Mouse (Mus musculus) thymus, postnatal 14 days (tissue): ENCODE data around the gene Gm20518.

Experiments
- DNase-seq: peaks from one replicate; pipeline ENCODE4 v3.0.0; 2021

Gene Gm20518

DNA sequence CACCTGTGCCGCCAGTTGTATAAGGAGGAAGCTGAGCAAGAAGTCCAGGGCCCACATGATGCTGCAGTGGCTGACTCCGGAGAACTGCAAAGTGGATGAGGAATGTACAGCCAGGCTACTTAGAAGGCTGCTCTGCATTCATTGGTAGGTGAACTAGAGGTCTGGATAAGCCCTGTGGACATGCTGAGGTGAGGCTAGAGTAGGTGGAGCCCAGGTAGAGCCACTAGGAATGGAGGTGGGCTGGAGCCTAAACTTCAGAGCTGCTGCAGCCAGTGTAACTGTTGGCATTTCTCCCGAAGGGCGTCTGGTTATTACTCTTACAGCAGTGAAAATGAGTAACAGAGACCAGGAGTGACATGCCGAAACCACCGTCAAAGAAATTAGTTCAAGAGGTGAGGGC is 53.4 kb downstream of the Gm20518 start, which contains the start of gene Car15:
Gene Car15, minus strand, starts transcription at position 314 of the 400 bp plus-strand sequence.
- DNase-seq: no peak

GRCm38 (mm10) chr16:17835481-17835880 is 56.0 kb downstream of the Gm20518 start:
- DNase-seq: no peak

GRCm38 (mm10) chr16:17834543-17834942 is 56.9 kb downstream of the Gm20518 start:
- DNase-seq: no peak

GRCm38 (mm10) chr16:17833681-17834399 is 57.6 kb downstream of the Gm20518 start:
- DNase-seq: no peak

- no peak for DNase-seq
Observed at GRCm38 (mm10) chr16:17833321-17833680, 58.2 kb downstream of the Gm20518 start.

DNA sequence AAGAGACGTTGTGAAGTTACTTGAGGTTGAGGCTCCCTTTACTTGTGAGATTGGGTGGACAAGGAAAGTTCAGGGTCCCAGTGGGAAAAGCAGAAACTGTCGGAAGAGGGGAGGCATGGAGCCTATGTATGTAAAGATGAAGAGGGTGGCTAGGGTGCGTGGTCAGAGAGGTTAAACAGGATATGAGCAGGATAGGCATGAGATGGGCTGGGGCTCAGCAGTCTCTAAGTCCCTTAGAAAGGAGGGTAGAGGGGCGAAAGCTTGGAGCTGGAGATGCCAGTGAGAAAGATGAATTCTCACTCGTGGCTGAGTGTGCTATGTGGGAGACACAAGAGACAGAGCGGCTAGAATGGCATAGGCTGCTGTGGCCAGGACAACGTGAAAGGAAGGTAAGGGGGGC is 58.6 kb downstream of the Gm20518 start, which contains the start of gene B830017H08Rik:
Gene B830017H08Rik, plus strand, starts transcription at position 301 of the 400 bp plus-strand sequence.
- no peak for DNase-seq

- DNase-seq: no peak
Observed at GRCm38 (mm10) chr16:17831781-17832180, 59.7 kb downstream of the Gm20518 start.

GRCm38 (mm10) chr16:17830385-17831178 is 60.9 kb downstream of the Gm20518 start:
- no peak for DNase-seq

DNA sequence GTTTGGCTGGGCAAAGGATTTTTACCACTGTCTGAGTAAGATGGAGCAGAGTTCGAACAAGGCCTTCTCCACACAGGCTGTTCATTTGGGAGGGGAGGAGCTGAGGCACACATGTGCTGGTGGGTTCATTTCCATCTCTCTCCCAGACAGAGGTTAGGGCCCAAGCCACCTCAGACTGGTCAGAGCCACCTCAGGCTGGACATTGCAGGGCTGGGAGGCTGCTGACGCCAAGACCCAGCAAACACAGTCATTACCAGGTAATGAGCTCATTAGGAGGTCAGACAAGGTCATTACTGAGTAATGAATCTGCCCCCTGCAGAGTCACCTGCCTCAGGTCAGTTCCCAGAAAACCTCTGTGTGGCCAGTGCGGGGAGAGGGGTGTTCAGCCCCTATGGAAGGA is 62.6 kb downstream of the Gm20518 start:
- DNase-seq: no peak

- no peak for DNase-seq
Observed at GRCm38 (mm10) chr16:17828229-17828628, 63.2 kb downstream of the Gm20518 start.

GRCm38 (mm10) chr16:17826500-17826899 is 65.0 kb downstream of the Gm20518 start:
- no peak for DNase-seq

GRCm38 (mm10) chr16:17816528-17816927 is 74.9 kb downstream of the Gm20518 start:
- DNase-seq: no peak

DNA sequence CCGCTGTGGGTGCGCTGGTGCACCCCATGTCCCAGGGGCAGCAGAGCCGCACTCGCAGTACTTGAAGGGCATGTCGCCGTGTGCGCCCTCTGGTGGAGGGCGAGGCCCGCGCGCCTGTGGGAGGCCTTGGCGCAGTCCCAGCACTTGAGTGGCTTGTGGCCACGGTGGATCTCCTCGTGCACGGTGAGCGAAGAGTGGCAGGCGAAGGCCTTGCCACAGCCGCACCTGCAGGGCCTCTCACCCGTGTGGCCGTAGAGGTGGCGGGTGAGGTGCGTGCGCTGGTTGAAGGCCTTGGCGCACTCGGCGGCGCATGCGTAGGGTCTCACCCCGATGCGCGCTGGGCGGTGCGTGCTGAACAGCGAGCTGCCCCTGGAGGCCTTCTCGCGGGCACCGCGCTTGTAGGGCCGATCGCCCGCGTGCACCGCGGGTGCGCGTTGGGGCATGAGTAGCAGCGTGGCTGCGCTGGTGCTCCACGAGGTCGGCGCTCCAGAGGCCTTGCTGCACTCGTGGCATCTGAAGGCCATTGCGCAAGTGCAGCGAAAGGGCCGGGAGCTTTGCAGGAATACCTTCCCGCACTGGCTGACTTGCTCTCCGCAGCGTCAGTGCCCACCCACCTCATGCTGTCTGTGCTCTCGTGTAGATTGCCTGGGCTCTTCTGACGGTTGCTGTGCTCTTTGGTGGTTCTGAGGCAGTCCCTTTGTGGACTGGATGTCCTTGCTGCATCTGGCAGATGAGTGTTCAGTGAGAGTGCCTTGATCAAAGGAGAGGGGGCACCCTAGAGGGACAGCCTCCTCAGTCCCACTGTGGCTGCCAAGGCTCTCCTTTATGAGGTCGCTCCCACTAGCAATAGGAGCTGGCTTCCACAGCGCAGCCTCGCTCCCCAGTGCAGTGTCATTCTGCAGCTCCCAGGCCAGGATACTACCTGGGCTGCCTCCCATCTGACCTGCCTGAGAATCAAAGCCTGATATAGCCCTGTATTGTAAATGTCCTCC is 75.8 kb downstream of the Gm20518 start:
- DNase-seq: peak; percentile 82

GRCm38 (mm10) chr16:17813173-17813572 is 78.3 kb downstream of the Gm20518 start:
- DNase-seq: no peak

- peak; percentile 36 for DNase-seq
Observed at GRCm38 (mm10) chr16:17812120-17812519, 79.4 kb downstream of the Gm20518 start.

- no peak for DNase-seq
Observed at GRCm38 (mm10) chr16:17809711-17810110, 81.8 kb downstream of the Gm20518 start.

DNA sequence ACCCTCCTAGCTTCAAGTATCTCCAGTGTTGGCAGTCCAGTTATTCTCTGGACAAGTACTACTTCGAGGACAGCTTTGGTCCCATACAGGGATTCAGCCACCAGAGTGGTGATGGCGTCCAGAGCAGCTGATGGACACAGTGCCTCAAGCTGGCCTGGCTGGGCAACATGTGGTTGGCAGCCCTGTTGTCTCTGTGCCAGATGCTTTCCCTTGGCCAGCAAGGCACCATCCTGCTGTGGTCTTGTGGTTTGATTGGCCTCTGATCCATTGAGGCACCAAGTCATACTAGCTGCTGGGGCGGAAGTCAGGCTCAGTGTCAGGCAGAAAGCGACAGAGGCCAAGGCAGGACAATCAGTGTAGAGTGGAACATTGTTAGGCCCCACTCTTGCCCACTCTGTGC is 82.3 kb downstream of the Gm20518 start:
- no peak for DNase-seq

- DNase-seq: peak; percentile 94
Observed at GRCm38 (mm10) chr16:17807192-17808009, 84.1 kb downstream of the Gm20518 start.

DNA sequence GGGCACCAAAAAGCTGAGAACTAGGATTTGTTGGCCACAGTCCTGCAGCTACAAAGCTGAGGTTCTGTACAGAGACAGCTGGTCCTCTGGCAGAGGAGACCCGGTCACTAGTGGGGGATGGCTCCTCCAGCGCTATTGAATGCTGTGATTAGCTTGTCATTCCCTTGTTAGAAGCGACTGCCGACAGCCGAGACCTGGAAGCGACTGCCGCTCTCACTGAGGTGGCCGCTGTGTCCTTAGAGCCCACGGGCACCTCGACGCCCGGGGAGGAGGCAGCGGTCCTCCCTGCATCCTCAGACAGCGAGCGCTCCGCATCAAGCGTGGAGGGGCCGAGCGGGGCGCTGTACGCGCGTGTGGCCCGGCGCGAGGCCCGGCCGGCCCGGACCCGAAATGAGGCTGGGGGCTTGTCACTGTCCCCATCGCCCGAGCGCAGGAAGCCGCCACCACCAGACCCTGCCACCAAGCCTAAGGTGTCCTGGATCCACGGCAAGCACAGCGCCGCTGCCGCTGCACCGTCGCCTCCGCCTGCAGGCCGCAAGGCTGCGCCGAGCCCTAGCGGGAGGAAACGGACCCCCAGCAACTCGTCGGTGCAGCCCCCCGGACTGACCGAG is 84.8 kb downstream of the Gm20518 start:
- DNase-seq: no peak

GRCm38 (mm10) chr16:17804982-17805381 is 86.5 kb downstream of the Gm20518 start:
- no peak for DNase-seq

DNA sequence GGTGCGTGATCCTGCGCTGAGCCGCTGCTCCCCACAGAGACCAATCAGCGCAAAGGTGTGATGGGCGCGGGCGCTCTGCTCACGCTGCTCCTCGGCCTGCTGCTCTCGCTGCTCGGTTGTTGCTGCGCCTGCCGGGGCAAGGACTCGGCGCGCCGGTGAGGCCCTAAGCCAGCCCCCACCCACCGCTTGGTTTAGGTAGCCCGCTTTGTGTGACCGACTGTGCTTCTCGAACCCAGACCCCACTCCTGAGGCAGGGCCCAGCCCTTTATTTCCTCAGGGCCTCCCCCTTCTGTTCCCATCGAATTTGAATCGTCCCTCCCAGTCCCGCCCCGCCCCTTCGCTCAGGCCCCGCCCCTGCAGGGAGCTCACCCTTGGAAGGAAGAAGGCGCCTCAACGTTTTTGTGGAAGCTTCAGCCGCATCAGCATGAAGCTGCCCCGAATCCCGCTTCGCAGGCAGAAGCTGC is 87.0 kb downstream of the Gm20518 start:
- DNase-seq: peak; percentile 44
